ENCODE assay signal across 12 mouse cellular contexts in genomic region chr5:113448023-113448734, GRCm38 (mm10). TPM values are rescaled to one million over a fixed set of nuclear protein-coding genes. Genes with fewer than 3 reads are reported as not detected.
DNase-seq lines count a peak whose midpoint lies in the region; ATAC-seq and TF ChIP-seq lines count a peak whose summit lies in the region.
"Had no signal": no experiment of that assay in that cellular context is flagged by ENCODE, and none has a peak within 500 bp of the region (broad histone marks: within the 10 kb centered on the region; RNA-seq: fewer than 3 reads in every experiment).

No protein-coding gene starts in this region.

- H3K4me2 ChIP-seq in lung, embryonic 14.5 days = no peak overlapping the region
- no peak overlapping the region for H3K4me2 ChIP-seq in hindbrain, embryonic 12.5 days (replicated peaks)
- no peak overlapping the region for H3K4me2 ChIP-seq in midbrain, embryonic 13.5 days (replicated peaks)
- H3K4me2 ChIP-seq: heart, embryonic 15.5 days; liver, embryonic 13.5 days had no signal

- peak; percentile 39 for DNase-seq in lung, embryonic 14.5 days
- no peak for DNase-seq in lung, postnatal 25 days (ENCODE audit: low spot score)
- no peak for DNase-seq in gastrocnemius, adult 18-20 months (ENCODE audit: low spot score)
- no peak for DNase-seq in left cerebral cortex, adult 11 months (ENCODE audit: low spot score)
- DNase-seq: cerebellum, adult 2 months; liver, embryonic 13.5 days; spleen, adult 18-20 months had no signal

- H3K4me3 ChIP-seq in lung, embryonic 14.5 days (ENCODE audit: low read depth, low read length) = no peak overlapping the region
- no peak overlapping the region for H3K4me3 ChIP-seq in hindbrain, embryonic 12.5 days
- H3K4me3 ChIP-seq in midbrain, embryonic 13.5 days (replicated peaks) = no peak overlapping the region
- H3K4me3 ChIP-seq: heart, embryonic 15.5 days; liver, embryonic 13.5 days had no signal

- WGBS in lung, embryonic 14.5 days = 65% methylated on average over 9 of the region's 9 CpGs
- 31% methylated on average over 9 of the region's 9 CpGs for WGBS in hindbrain, embryonic 12.5 days
- 49% methylated on average over 9 of the region's 9 CpGs for WGBS in midbrain, embryonic 13.5 days

- H3K27me3 ChIP-seq in lung, embryonic 14.5 days (ENCODE audit: insufficient read depth, low read length) = no peaks in the 10 kb centered on the region
- no peaks in the 10 kb centered on the region for H3K27me3 ChIP-seq in hindbrain, embryonic 12.5 days
- H3K27me3 ChIP-seq in midbrain, embryonic 13.5 days = no peaks in the 10 kb centered on the region
- H3K27me3 ChIP-seq: heart, embryonic 15.5 days; liver, embryonic 13.5 days had no signal

- no peak for TF ChIP-seq CTCF in lung, embryonic 14.5 days (IDR thresholded peaks at IDR 0.05; ENCODE audit: low read depth)

- no peaks in the 10 kb centered on the region for H3K36me3 ChIP-seq in lung, embryonic 14.5 days (ENCODE audit: insufficient read depth)
- H3K36me3 ChIP-seq in hindbrain, embryonic 12.5 days = no peaks in the 10 kb centered on the region
- H3K36me3 ChIP-seq in midbrain, embryonic 13.5 days = no peaks in the 10 kb centered on the region
- H3K36me3 ChIP-seq: G1E; heart, embryonic 15.5 days; liver, embryonic 13.5 days had no signal

- no peaks in the 10 kb centered on the region for H3K4me1 ChIP-seq in lung, embryonic 14.5 days (ENCODE audit: insufficient read depth)
- peaks cover 21% of the 10 kb centered on the region for H3K4me1 ChIP-seq in hindbrain, embryonic 12.5 days
- H3K4me1 ChIP-seq in midbrain, embryonic 13.5 days (replicated peaks) = peaks cover 27% of the 10 kb centered on the region
- H3K4me1 ChIP-seq: heart, embryonic 15.5 days; liver, embryonic 13.5 days had no signal

- no peak overlapping the region for H3K27ac ChIP-seq in lung, embryonic 14.5 days (ENCODE audit: low read depth)
- peak overlapping the region; percentile 79 for H3K27ac ChIP-seq in hindbrain, embryonic 12.5 days
- peak overlapping the region; percentile 61 for H3K27ac ChIP-seq in midbrain, embryonic 13.5 days
- H3K27ac ChIP-seq: heart, embryonic 15.5 days; liver, embryonic 13.5 days had no signal

- H3K9ac ChIP-seq in lung, embryonic 14.5 days = no peak overlapping the region
- H3K9ac ChIP-seq in hindbrain, embryonic 12.5 days = no peak overlapping the region
- no peak overlapping the region for H3K9ac ChIP-seq in midbrain, embryonic 13.5 days (replicated peaks)
- H3K9ac ChIP-seq: heart, embryonic 15.5 days; liver, embryonic 13.5 days had no signal

- no peaks in the 10 kb centered on the region for H3K9me3 ChIP-seq in lung, embryonic 14.5 days (ENCODE audit: low read depth, low read length)
- peaks cover 3% of the 10 kb centered on the region; the same call in 1 of the 2 replicates for H3K9me3 ChIP-seq in hindbrain, embryonic 12.5 days (replicated peaks)
- H3K9me3 ChIP-seq in midbrain, embryonic 13.5 days = no peaks in the 10 kb centered on the region
- H3K9me3 ChIP-seq: heart, embryonic 15.5 days had no signal

- ATAC-seq in lung, embryonic 14.5 days (ENCODE audit: insufficient read depth) = no peak
- ATAC-seq in hindbrain, embryonic 12.5 days (ENCODE audit: low FRiP score) = peak; percentile 70
- ATAC-seq in midbrain, embryonic 13.5 days = peak; percentile 60
- no peak for ATAC-seq in granulocyte monocyte progenitor cell, adult 5-6 weeks (replicated peaks; ENCODE audit: poor library complexity, severe bottlenecking)

RNA-seq across cellular contexts. Expression of gene Wscd2, which starts 42.0 kb away (rescaled TPM):
- polyA plus RNA-seq in lung, embryonic 14.5 days (2014; fragmentation: Nextera tagmentation; extraction: Ambion mirVana) = 5.9 and 6.4 TPM in 2 replicates
- polyA plus RNA-seq in hindbrain, embryonic 12.5 days (2016; fragmentation: Nextera tagmentation; extraction: Ambion mirVana) = 13.5 and 14.1 TPM in 2 replicates
- polyA plus RNA-seq in midbrain, embryonic 13.5 days (2015; fragmentation: Nextera tagmentation; extraction: Ambion mirVana) = 9.4 and 10.6 TPM in 2 replicates
- under 1 TPM; 0.16 to 0.26 TPM for total RNA-seq in gastrocnemius, adult 18-20 months (2021)
- total RNA-seq in granulocyte monocyte progenitor cell, adult 5-6 weeks (2014; fragmentation: Nextera tagmentation) = not detected in 2 replicates
- total RNA-seq in granulocyte monocyte progenitor cell, adult 5-6 weeks (2017) = not detected in 2 replicates
- polyA plus RNA-seq: G1E had no signal

Comparison
In these comparisons a context has a peak if more than half of its experiments do, and no peak if none do; other contexts are left out.
1. ATAC-seq: peak in hindbrain, embryonic 12.5 days (single experiment) and midbrain, embryonic 13.5 days (single experiment); none in lung, embryonic 14.5 days (single experiment) and granulocyte monocyte progenitor cell, adult 5-6 weeks (single experiment).